Mouse (Mus musculus) embryonic facial prominence, embryonic 14.5 days (tissue): ENCODE data around the gene Tm7sf2. TPM values are rescaled to one million over a fixed set of nuclear protein-coding genes. Genes with fewer than 3 reads are reported as not detected.

Experiments
- ATAC-seq: fragments of 200-750 bp; cut with Nextera tagmentation; 2 replicates; pipeline ENCODE4 v1.8.0; 2017; ENCODE audit warnings: low read depth, moderate number of reproducible peaks, moderate TSS enrichment
- DNase-seq: peaks from one replicate; pipeline ENCODE4 v3.0.0-alpha.2; 2015; ENCODE audit warnings: low spot score
- H3K27ac ChIP-seq: fragments of 300-500 bp; sonication (generic); replicated peaks from 2 replicates; pipeline ENCODE4 v1.5.1; 2014; ENCODE audit warnings: low read depth, mild to moderate bottlenecking, low read length, moderate library complexity
- H3K27me3 ChIP-seq: fragments of 300-500 bp; sonication (generic); replicated peaks from 2 replicates; pipeline ENCODE4 v1.6.1; 2014; ENCODE audit warnings: low read length; ENCODE audit not compliant: control insufficient read depth, insufficient read depth
- H3K36me3 ChIP-seq: fragments of 300-500 bp; sonication (generic); 2 replicates; pipeline ENCODE4 v1.6.1; 2014; ENCODE audit warnings: low read length, mixed read lengths; ENCODE audit not compliant: control insufficient read depth, insufficient read depth
- H3K4me1 ChIP-seq: fragments of 300-500 bp; sonication (generic); 2 replicates; pipeline ENCODE4 v1.6.1; 2014; ENCODE audit warnings: antibody characterized with exemption, low read length; ENCODE audit not compliant: control insufficient read depth, insufficient read depth
- H3K4me2 ChIP-seq: fragments of 300-500 bp; sonication (generic); 2 replicates; pipeline ENCODE4 v1.6.1; 2014; ENCODE audit warnings: low read depth, mild to moderate bottlenecking, low read length, moderate library complexity, mixed read lengths
- H3K4me3 ChIP-seq: fragments of 300-500 bp; sonication (generic); 2 replicates; pipeline ENCODE4 v1.5.1; 2014; ENCODE audit warnings: low read depth, mild to moderate bottlenecking, low read length
- H3K9ac ChIP-seq: fragments of 300-500 bp; sonication (generic); 2 replicates; pipeline ENCODE4 v1.6.1; 2014; ENCODE audit warnings: low read depth, mild to moderate bottlenecking, low read length, moderate library complexity, mixed read lengths
- H3K9me3 ChIP-seq: fragments of 300-500 bp; sonication (generic); 2 replicates; pipeline ENCODE4 v1.6.1; 2016; ENCODE audit warnings: low read length; ENCODE audit not compliant: control insufficient read depth
- WGBS: fragments of 180-500 bp; shearing (Covaris S2); extraction: QIAGEN DNeasy Blood & Tissue Kit; methylation state at CpG from one replicate; pipeline ENCODE4 v1.1.7; 2014; 5-methylcytosine and 5-hydroxymethylcytosine counted together
- polyA plus RNA-seq: library from polyadenylated mRNA; unstranded; fragments of >200 nt; fragmentation: Nextera tagmentation; extraction: Ambion mirVana; gene quantifications from 2 replicates; pipeline ENCODE4 v1.2.1, GENCODE M21; 2014

The Tm7sf2 gene
- polyA plus RNA-seq, 1 experiment from 2014 or later: 21.7 TPM

GRCm38 (mm10) chr19:6042293-6042692, 25.9 kb downstream of the Tm7sf2 start:
- ATAC-seq (no peak), DNase-seq (no peak)
- Histone ChIP-seq H3K36me3 (no peaks in the 10 kb centered on the region), H3K9ac (no peak overlapping the region), H3K27ac (no peak overlapping the region), H3K4me3 (no peak overlapping the region), H3K4me1 (peaks cover 7% of the 10 kb centered on the region; the same call in 1 of the 2 replicates), H3K4me2 (no peak overlapping the region), H3K27me3 (no peaks in the 10 kb centered on the region), H3K9me3 (no peaks in the 10 kb centered on the region)
- 82% methylated on average over 9 of the region's 9 CpGs for WGBS

GRCm38 (mm10) chr19:6040002-6040401, 28.2 kb downstream of the Tm7sf2 start:
- Histone ChIP-seq H3K4me2 (no peak overlapping the region), H3K27me3 (no peaks in the 10 kb centered on the region), H3K36me3 (no peaks in the 10 kb centered on the region), H3K27ac (no peak overlapping the region), H3K9me3 (no peaks in the 10 kb centered on the region), H3K4me1 (0 out of 2 replicates have a peak, but pooled peaks cover under 1% of the 10 kb centered on the region), H3K4me3 (no peak overlapping the region), H3K9ac (no peak overlapping the region)
- ATAC-seq (no peak), DNase-seq (no peak)

GRCm38 (mm10) chr19:6038326-6038725, 29.8 kb downstream of the Tm7sf2 start:
- H3K9me3 ChIP-seq: no peaks in the 10 kb centered on the region
- no peaks in the 10 kb centered on the region for H3K27me3 ChIP-seq
- no peaks in the 10 kb centered on the region for H3K36me3 ChIP-seq
- H3K4me3 ChIP-seq: no peak overlapping the region
- DNase-seq (no peak), ATAC-seq (no peak)
- no peaks in the 10 kb centered on the region for H3K4me1 ChIP-seq
- H3K4me2 ChIP-seq: no peak overlapping the region
- WGBS: 78% methylated on average over 7 of the region's 7 CpGs
- no peak overlapping the region for H3K27ac ChIP-seq
- no peak overlapping the region for H3K9ac ChIP-seq

GRCm38 (mm10) chr19:6037695-6038094, 30.5 kb downstream of the Tm7sf2 start:
- no peak for ATAC-seq
- no peak overlapping the region for H3K4me2 ChIP-seq
- H3K4me3 ChIP-seq: no peak overlapping the region
- H3K27me3 ChIP-seq: no peaks in the 10 kb centered on the region
- no peak overlapping the region for H3K27ac ChIP-seq
- no peaks in the 10 kb centered on the region for H3K36me3 ChIP-seq
- H3K4me1 ChIP-seq: no peaks in the 10 kb centered on the region
- H3K9me3 ChIP-seq: no peaks in the 10 kb centered on the region
- no peak overlapping the region for H3K9ac ChIP-seq
- no peak for DNase-seq

- no peak overlapping the region for H3K9ac ChIP-seq
- WGBS: 53% methylated on average over 9 of the region's 9 CpGs
Measured at GRCm38 (mm10) chr19:6035966-6036585, 32.1 kb downstream of the Tm7sf2 start.

GRCm38 (mm10) chr19:6030520-6031280, 37.5 kb downstream of the Tm7sf2 start:
- Histone ChIP-seq H3K36me3 (no peaks in the 10 kb centered on the region), H3K27me3 (no peaks in the 10 kb centered on the region), H3K9me3 (no peaks in the 10 kb centered on the region), H3K27ac (no peak overlapping the region), H3K4me3 (no peak overlapping the region), H3K4me2 (no peak overlapping the region), H3K4me1 (no peaks in the 10 kb centered on the region), H3K9ac (no peak overlapping the region)
- 72% methylated on average over 14 of the region's 14 CpGs for WGBS
- ATAC-seq (no peak), DNase-seq (no peak)

More at GRCm38 (mm10) chr19:6035966-6036585, 32.1 kb downstream of the Tm7sf2 start:
- H3K27ac ChIP-seq: no peak overlapping the region
- no peaks in the 10 kb centered on the region for H3K36me3 ChIP-seq
- no peak overlapping the region for H3K4me2 ChIP-seq
- H3K9me3 ChIP-seq: no peaks in the 10 kb centered on the region
- no peak for DNase-seq
- no peak for ATAC-seq
- H3K27me3 ChIP-seq: no peaks in the 10 kb centered on the region
- no peaks in the 10 kb centered on the region for H3K4me1 ChIP-seq
- H3K4me3 ChIP-seq: no peak overlapping the region

- 75% methylated on average over 9 of the region's 9 CpGs for WGBS
- Histone ChIP-seq H3K4me2 (no peak overlapping the region), H3K9me3 (no peaks in the 10 kb centered on the region), H3K4me3 (no peak overlapping the region), H3K27me3 (no peaks in the 10 kb centered on the region), H3K4me1 (no peaks in the 10 kb centered on the region), H3K36me3 (no peaks in the 10 kb centered on the region), H3K9ac (no peak overlapping the region), H3K27ac (no peak overlapping the region)
- no peak for DNase-seq
- no peak for ATAC-seq
Measured at GRCm38 (mm10) chr19:6029426-6029825, 38.7 kb downstream of the Tm7sf2 start.

- no peaks in the 10 kb centered on the region for H3K27me3 ChIP-seq
- H3K9me3 ChIP-seq: no peaks in the 10 kb centered on the region
- H3K4me2 ChIP-seq: no peak overlapping the region
- H3K27ac ChIP-seq: no peak overlapping the region
- ATAC-seq: no peak
- H3K36me3 ChIP-seq: no peaks in the 10 kb centered on the region
- H3K4me1 ChIP-seq: no peaks in the 10 kb centered on the region
- 60% methylated on average over 6 of the region's 6 CpGs for WGBS
- H3K4me3 ChIP-seq: no peak overlapping the region
- no peak overlapping the region for H3K9ac ChIP-seq
- no peak for DNase-seq
Measured at GRCm38 (mm10) chr19:6028991-6029390, 39.2 kb downstream of the Tm7sf2 start.

GRCm38 (mm10) chr19:6023930-6024329, 44.2 kb downstream of the Tm7sf2 start:
- Histone ChIP-seq H3K27me3 (no peaks in the 10 kb centered on the region), H3K9me3 (no peaks in the 10 kb centered on the region), H3K4me1 (no peaks in the 10 kb centered on the region), H3K9ac (no peak overlapping the region), H3K27ac (no peak overlapping the region), H3K36me3 (no peaks in the 10 kb centered on the region), H3K4me3 (no peak overlapping the region), H3K4me2 (no peak overlapping the region)
- ATAC-seq (no peak), DNase-seq (no peak)
- WGBS: 81% methylated on average over 7 of the region's 7 CpGs
